Mouse (Mus musculus) hindbrain, embryonic 14.5 days (tissue): ENCODE measurements around the gene Mxra7. TPM values are rescaled to one million over a fixed set of nuclear protein-coding genes. Genes with fewer than 3 reads are reported as not detected.

Experiments
- ATAC-seq: fragments of 200-750 bp; cut with Nextera tagmentation; 2 replicates; pipeline ENCODE4 v1.8.0; 2017; ENCODE audit warnings: moderate number of reproducible peaks, mild to moderate bottlenecking, moderate TSS enrichment, moderate library complexity; ENCODE audit not compliant: low FRiP score
- DNase-seq: peaks from one replicate; pipeline ENCODE4 v3.0.0-alpha.2; 2015; ENCODE audit warnings: low spot score
- H3K27ac ChIP-seq: fragments of 300-500 bp; sonication (generic); 2 replicates; pipeline ENCODE4 v1.5.1; 2014; ENCODE audit warnings: mild to moderate bottlenecking, moderate library complexity
- H3K27me3 ChIP-seq: fragments of 300-500 bp; sonication (generic); 2 replicates; pipeline ENCODE4 v1.6.1; 2014; ENCODE audit warnings: mild to moderate bottlenecking, low read length, mixed read lengths; ENCODE audit not compliant: control insufficient read depth, insufficient read depth
- H3K36me3 ChIP-seq: fragments of 300-500 bp; sonication (generic); replicated peaks from 2 replicates; pipeline ENCODE4 v1.6.1; 2014; ENCODE audit not compliant: control insufficient read depth, insufficient read depth
- H3K4me1 ChIP-seq: fragments of 300-500 bp; sonication (generic); replicated peaks from 2 replicates; pipeline ENCODE4 v1.6.1; 2014; ENCODE audit warnings: antibody characterized with exemption, low read length, mixed read lengths; ENCODE audit not compliant: control insufficient read depth, insufficient read depth
- H3K4me2 ChIP-seq: fragments of 300-500 bp; sonication (generic); replicated peaks from 2 replicates; pipeline ENCODE4 v1.6.1; 2014; ENCODE audit warnings: mild to moderate bottlenecking, moderate library complexity
- H3K4me3 ChIP-seq: fragments of 300-500 bp; sonication (generic); replicated peaks from 2 replicates; pipeline ENCODE4 v1.5.1; 2014; ENCODE audit warnings: mild to moderate bottlenecking, low read length
- H3K9ac ChIP-seq: fragments of 300-500 bp; sonication (generic); 2 replicates; pipeline ENCODE4 v1.6.1; 2014
- H3K9me3 ChIP-seq: fragments of 300-500 bp; sonication (generic); 2 replicates; pipeline ENCODE4 v1.6.1; 2016; ENCODE audit warnings: low read length; ENCODE audit not compliant: control insufficient read depth
- WGBS: fragments of 180-500 bp; shearing (Covaris S2); extraction: QIAGEN DNeasy Blood & Tissue Kit; methylation state at CpG from one replicate; pipeline ENCODE4 v1.1.7; 2014; 5-methylcytosine and 5-hydroxymethylcytosine counted together
- polyA plus RNA-seq: library from polyadenylated mRNA; unstranded; fragments of >200 nt; fragmentation: Nextera tagmentation; extraction: Ambion mirVana; gene quantifications from 2 replicates; pipeline ENCODE4 v1.2.1, GENCODE M21; 2014

The Mxra7 gene
- polyA plus RNA-seq, 1 experiment from 2014 or later: 35.5 TPM

DNA sequence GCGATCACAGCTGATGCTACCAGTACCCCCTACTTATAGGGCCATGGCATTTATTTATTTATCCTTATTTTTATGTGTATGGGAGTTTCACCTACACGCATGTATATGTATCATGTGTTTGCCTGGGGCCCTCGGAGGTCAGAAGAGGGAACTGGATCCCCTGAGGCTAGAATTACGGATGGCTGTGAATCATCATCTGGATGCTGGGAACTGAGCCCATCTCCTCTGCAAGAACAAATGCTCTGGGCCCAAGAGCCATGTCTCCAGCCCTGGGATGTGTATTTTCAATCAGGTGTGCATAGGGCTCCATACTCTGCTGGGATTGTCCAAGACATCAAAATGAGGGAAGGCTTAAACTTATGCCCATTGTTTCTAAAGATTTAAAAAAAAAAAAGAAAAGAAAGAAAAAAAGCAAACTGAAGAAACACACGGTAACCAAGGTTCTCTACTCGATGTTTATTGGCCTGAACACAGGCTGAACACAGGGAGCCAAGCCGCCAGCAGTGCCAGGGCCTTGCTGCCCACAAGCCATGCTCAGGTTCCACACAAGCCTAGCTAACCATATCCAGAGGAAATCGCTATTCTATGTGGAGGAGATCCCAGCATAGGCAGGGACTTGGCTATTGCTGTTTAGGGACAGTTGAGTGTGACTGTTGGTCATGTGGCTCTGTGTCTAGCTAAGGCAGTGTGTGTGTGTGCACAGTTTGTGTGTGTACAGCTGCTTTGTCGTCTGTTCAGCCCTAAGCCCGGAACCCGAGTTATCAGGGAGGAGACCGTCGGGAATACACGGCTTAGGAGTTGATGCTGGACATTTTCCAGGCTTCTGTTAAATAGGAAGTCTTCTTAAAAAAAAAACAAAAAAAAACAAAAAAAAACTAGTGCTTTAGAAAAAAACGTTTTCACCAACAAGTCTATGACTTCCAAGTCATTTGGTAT lies 21.4 kb downstream of the Mxra7 start:
- Histone ChIP-seq H3K4me3 (no peak overlapping the region), H3K4me2 (no peak overlapping the region), H3K9me3 (no peaks in the 10 kb centered on the region), H3K36me3 (0 out of 2 replicates have a peak, but pooled peaks cover 7% of the 10 kb centered on the region), H3K9ac (no peak overlapping the region), H3K27me3 (no peaks in the 10 kb centered on the region), H3K27ac (no peak overlapping the region; the same call in 1 of the 2 replicates), H3K4me1 (peaks cover 30% of the 10 kb centered on the region)
- no peak for ATAC-seq
- WGBS: 79% methylated on average over 15 of the region's 15 CpGs
- no peak for DNase-seq

DNA sequence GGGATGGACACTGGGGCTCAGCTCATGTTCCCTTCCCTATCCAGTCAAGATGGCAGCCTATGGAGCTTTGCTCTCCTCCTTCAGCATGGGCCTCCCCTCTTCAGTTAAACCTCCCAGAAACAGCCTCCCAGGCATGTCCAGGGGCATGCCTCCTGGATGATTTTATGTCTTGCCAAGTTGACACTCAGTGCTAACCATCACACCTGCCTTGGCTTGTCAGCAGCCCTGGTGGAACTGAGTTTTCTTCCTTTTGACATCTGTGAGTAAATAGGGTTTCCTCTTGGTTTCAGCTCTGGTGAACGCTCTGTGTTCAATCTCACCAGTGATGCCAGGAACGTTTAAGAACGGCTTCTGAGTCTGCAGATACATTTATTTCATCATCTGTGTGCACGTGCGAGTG lies 25.1 kb downstream of the Mxra7 start:
- no peak overlapping the region for H3K27ac ChIP-seq
- 84% methylated on average over 5 of the region's 5 CpGs for WGBS
- H3K9me3 ChIP-seq: no peaks in the 10 kb centered on the region
- H3K4me3 ChIP-seq: no peak overlapping the region
- no peak overlapping the region for H3K9ac ChIP-seq
- no peak overlapping the region for H3K4me2 ChIP-seq
- no peak for DNase-seq
- H3K36me3 ChIP-seq: 0 out of 2 replicates have a peak, but pooled peaks cover 7% of the 10 kb centered on the region
- H3K4me1 ChIP-seq: no peaks in the 10 kb centered on the region
- no peak for ATAC-seq
- no peaks in the 10 kb centered on the region for H3K27me3 ChIP-seq

- ATAC-seq (no peak), DNase-seq (no peak)
- Histone ChIP-seq H3K4me3 (no peak overlapping the region), H3K9ac (no peak overlapping the region), H3K27ac (no peak overlapping the region), H3K4me1 (no peaks in the 10 kb centered on the region), H3K9me3 (no peaks in the 10 kb centered on the region), H3K4me2 (no peak overlapping the region), H3K36me3 (0 out of 2 replicates have a peak, but pooled peaks cover 7% of the 10 kb centered on the region), H3K27me3 (no peaks in the 10 kb centered on the region)
- 79% methylated on average over 5 of the region's 5 CpGs for WGBS
These were observed 26.7 kb downstream of the Mxra7 start for GRCm38 (mm10) chr11:116801106-116801505.

DNA sequence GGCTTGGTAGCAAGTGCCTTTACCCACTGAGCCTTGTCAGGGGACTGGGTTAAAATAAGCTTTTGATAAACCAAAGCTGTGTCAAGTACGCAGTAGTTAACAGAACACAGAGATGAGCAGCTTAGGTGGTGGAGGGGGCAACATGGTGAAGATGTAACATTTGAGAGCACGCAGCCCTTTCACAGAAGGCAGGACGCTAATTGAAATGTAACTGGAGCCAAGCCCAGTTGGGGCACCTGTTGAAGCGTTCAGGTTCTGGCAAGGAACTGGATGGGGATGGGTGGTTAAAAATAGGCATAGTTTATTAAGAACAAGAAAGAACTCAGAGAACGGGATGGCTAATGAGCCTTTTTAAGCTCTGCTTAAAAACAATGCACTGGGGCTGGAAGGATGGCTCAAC lies 28.5 kb downstream of the Mxra7 start:
- Histone ChIP-seq H3K4me1 (no peaks in the 10 kb centered on the region), H3K9me3 (no peaks in the 10 kb centered on the region), H3K27ac (no peak overlapping the region), H3K27me3 (no peaks in the 10 kb centered on the region), H3K4me2 (no peak overlapping the region), H3K9ac (no peak overlapping the region), H3K4me3 (no peak overlapping the region), H3K36me3 (0 out of 2 replicates have a peak, but pooled peaks cover 6% of the 10 kb centered on the region)
- WGBS: 88% methylated on average over 5 of the region's 5 CpGs
- ATAC-seq: no peak
- no peak for DNase-seq

GRCm38 (mm10) chr11:116784221-116784620 lies 43.6 kb downstream of the Mxra7 start:
- Histone ChIP-seq H3K27me3 (no peaks in the 10 kb centered on the region), H3K27ac (no peak overlapping the region), H3K4me2 (no peak overlapping the region), H3K9ac (no peak overlapping the region), H3K36me3 (no peaks in the 10 kb centered on the region), H3K4me3 (no peak overlapping the region), H3K9me3 (no peaks in the 10 kb centered on the region), H3K4me1 (no peaks in the 10 kb centered on the region)
- DNase-seq (no peak), ATAC-seq (no peak)
- WGBS: 96% methylated on average over 10 of the region's 10 CpGs

DNA sequence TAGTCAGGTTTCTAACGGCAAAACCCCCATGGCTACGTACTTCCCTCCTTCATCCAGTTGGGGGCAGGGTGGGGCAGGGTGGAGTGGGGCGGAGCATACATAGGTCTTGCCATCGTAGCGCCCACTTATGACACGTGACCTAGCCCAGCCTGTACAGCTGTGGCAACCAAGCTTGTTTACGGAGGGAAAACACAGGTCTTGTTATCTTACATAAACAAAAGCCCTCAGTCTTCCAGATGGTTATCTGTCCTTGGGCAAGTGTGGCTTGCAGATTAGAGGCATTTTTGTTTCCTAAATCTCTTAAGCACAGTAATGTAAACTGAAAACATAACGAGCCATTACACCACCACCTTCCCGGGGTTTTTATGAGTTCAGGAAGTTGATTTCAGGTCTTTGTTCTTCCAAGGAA lies 45.1 kb downstream of the Mxra7 start:
- Histone ChIP-seq H3K4me2 (no peak overlapping the region), H3K27me3 (no peaks in the 10 kb centered on the region), H3K9me3 (no peaks in the 10 kb centered on the region), H3K9ac (no peak overlapping the region), H3K36me3 (no peaks in the 10 kb centered on the region), H3K27ac (no peak overlapping the region), H3K4me1 (no peaks in the 10 kb centered on the region), H3K4me3 (no peak overlapping the region)
- ATAC-seq (no peak), DNase-seq (no peak)
- 80% methylated on average over 9 of the region's 9 CpGs for WGBS

GRCm38 (mm10) chr11:116775407-116775806 lies 52.4 kb downstream of the Mxra7 start, which contains the start of gene St6galnac1:
TSS of gene St6galnac1 (minus strand) at chr11:116775507.
- Histone ChIP-seq H3K9me3 (no peaks in the 10 kb centered on the region), H3K4me3 (no peak within 1 kb of the TSS), H3K4me1 (no peaks in the 10 kb centered on the region), H3K4me2 (no peak within 1 kb of the TSS), H3K27ac (no peak within 1 kb of the TSS), H3K36me3 (no peaks in the 10 kb centered on the region), H3K9ac (no peak within 1 kb of the TSS), H3K27me3 (no peaks in the 10 kb centered on the region)
- DNase-seq (no peak), ATAC-seq (no peak)
- 79% methylated on average over 7 of the region's 7 CpGs for WGBS

DNA sequence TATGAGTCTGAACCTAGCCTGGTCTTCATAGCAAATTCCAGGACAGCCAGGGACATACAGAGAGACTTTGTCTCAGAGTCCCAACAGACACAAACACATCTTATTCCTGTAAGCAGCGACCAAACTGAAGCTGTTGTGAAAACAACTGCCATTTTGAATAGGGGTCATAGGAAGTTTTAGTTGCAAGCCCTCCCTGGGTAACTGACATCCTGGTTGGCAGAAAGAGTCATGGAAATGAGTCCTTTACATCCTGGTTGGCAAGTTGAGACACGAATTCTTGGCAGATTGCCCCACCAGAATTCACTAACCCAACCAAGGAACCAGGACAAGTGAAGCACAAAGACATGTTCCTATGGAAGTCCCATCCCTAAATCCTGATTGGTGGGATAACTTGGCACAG lies 54.6 kb downstream of the Mxra7 start:
- no peak overlapping the region for H3K9ac ChIP-seq
- H3K27me3 ChIP-seq: no peaks in the 10 kb centered on the region
- H3K36me3 ChIP-seq: no peaks in the 10 kb centered on the region
- H3K4me2 ChIP-seq: no peak overlapping the region
- DNase-seq (no peak), ATAC-seq (no peak)
- H3K4me1 ChIP-seq: no peaks in the 10 kb centered on the region
- no peaks in the 10 kb centered on the region for H3K9me3 ChIP-seq
- H3K4me3 ChIP-seq: no peak overlapping the region
- WGBS: 63% methylated on average over 2 of the region's 2 CpGs
- no peak overlapping the region for H3K27ac ChIP-seq

DNA sequence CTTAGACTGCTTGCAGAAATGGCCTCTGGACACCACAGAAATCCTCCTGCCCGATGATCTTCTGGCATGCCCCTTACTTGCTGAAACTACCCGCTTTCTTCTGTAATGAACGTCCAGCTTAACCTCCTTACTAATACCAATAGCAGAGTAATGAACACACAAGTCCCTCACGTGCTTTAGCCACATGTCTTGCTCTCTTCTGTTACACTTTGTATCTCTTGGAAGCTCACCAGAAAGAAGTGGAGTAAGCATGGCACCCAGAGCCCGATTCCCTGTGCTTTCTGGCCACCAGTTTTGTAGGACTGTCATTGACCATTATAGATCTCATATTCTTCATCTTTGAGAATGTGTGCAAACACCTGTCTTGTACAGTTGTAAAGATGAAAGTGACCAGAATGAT lies 58.0 kb downstream of the Mxra7 start:
- H3K27ac ChIP-seq: no peak overlapping the region
- H3K4me2 ChIP-seq: no peak overlapping the region
- DNase-seq (no peak), ATAC-seq (no peak)
- no peak overlapping the region for H3K9ac ChIP-seq
- no peaks in the 10 kb centered on the region for H3K9me3 ChIP-seq
- H3K4me3 ChIP-seq: no peak overlapping the region
- 89% methylated on average over 5 of the region's 5 CpGs for WGBS
- H3K4me1 ChIP-seq: no peaks in the 10 kb centered on the region
- no peaks in the 10 kb centered on the region for H3K27me3 ChIP-seq
- no peaks in the 10 kb centered on the region for H3K36me3 ChIP-seq
